Mouse (Mus musculus): ENCODE data around the gene Adamtsl4. TPM values are rescaled to one million over a fixed set of nuclear protein-coding genes. Genes with fewer than 3 reads are reported as not detected.
"Not testable (repeated sequence)": the region's sequence is repeated elsewhere in the genome, so short reads cannot be mapped to it uniquely, and the experiment has no call there.

Adamtsl4 gene
- polyA plus RNA-seq, 1 experiment from 2014 or later = 0.80 TPM

GRCm38 (mm10) chr3:95672861-95673706 is 14.6 kb downstream of the Adamtsl4 start:
- Histone ChIP-seq H3K27me3 (no peaks in the 10 kb centered on the region), H3K9me3 (replicated peaks) (no peaks in the 10 kb centered on the region), H3K36me3 (ENCODE audit: poor library complexity, severe bottlenecking) (peaks cover 41% of the 10 kb centered on the region), H3K9ac (peak overlapping the region; percentile 23; the same call in 1 of the 2 replicates), H3K27ac (no peak overlapping the region), H3K4me1 (peaks cover 22% of the 10 kb centered on the region), H3K4me2 (no peak overlapping the region), H3K4me3 (no peak overlapping the region)
- ATAC-seq = no peak
- WGBS = 58% methylated on average over 10 of the region's 10 CpGs

- H3K27me3 ChIP-seq = no peaks in the 10 kb centered on the region
- H3K4me3 ChIP-seq = no peak overlapping the region
- ATAC-seq = no peak
- H3K4me2 ChIP-seq = no peak overlapping the region
- WGBS = 58% methylated on average over 3 of the region's 3 CpGs
- H3K9ac ChIP-seq = no peak overlapping the region
- peaks cover 28% of the 10 kb centered on the region for H3K4me1 ChIP-seq
- no peaks in the 10 kb centered on the region for H3K9me3 ChIP-seq (replicated peaks)
- H3K27ac ChIP-seq = no peak overlapping the region
- peaks cover 40% of the 10 kb centered on the region for H3K36me3 ChIP-seq (ENCODE audit: poor library complexity, severe bottlenecking)
Measured at GRCm38 (mm10) chr3:95672461-95672860, 15.3 kb downstream of the Adamtsl4 start.

- H3K27ac ChIP-seq = no peak overlapping the region
- no peak for ATAC-seq
- WGBS = 90% methylated on average over 5 of the region's 5 CpGs
- no peak overlapping the region for H3K4me3 ChIP-seq
- no peaks in the 10 kb centered on the region for H3K27me3 ChIP-seq
- peaks cover 40% of the 10 kb centered on the region for H3K4me1 ChIP-seq
- H3K36me3 ChIP-seq (ENCODE audit: poor library complexity, severe bottlenecking) = peaks cover 34% of the 10 kb centered on the region
- no peak overlapping the region for H3K9ac ChIP-seq
- no peaks in the 10 kb centered on the region for H3K9me3 ChIP-seq (replicated peaks)
- no peak overlapping the region for H3K4me2 ChIP-seq
Measured at GRCm38 (mm10) chr3:95671201-95671600, 16.5 kb downstream of the Adamtsl4 start.

GRCm38 (mm10) chr3:95670419-95670818 is 17.3 kb downstream of the Adamtsl4 start:
- not testable (repeated sequence) for H3K4me2 ChIP-seq; H3K9me3 ChIP-seq (replicated peaks); H3K9ac ChIP-seq; ATAC-seq; H3K27ac ChIP-seq; H3K27me3 ChIP-seq; H3K4me3 ChIP-seq
- 97% methylated on average over 3 of the region's 3 CpGs for WGBS
- H3K4me1 ChIP-seq = peaks cover 42% of the 10 kb centered on the region
- H3K36me3 ChIP-seq (ENCODE audit: poor library complexity, severe bottlenecking) = peaks cover 35% of the 10 kb centered on the region

- Histone ChIP-seq H3K36me3 (ENCODE audit: poor library complexity, severe bottlenecking) (peaks cover 45% of the 10 kb centered on the region), H3K9me3 (replicated peaks) (no peaks in the 10 kb centered on the region), H3K9ac (no peak overlapping the region), H3K27ac (no peak overlapping the region), H3K4me2 (no peak overlapping the region), H3K4me3 (no peak overlapping the region), H3K27me3 (no peaks in the 10 kb centered on the region), H3K4me1 (peaks cover 40% of the 10 kb centered on the region)
- ATAC-seq = no peak
- 92% methylated on average over 3 of the region's 3 CpGs for WGBS
Measured at GRCm38 (mm10) chr3:95669309-95669665, 18.4 kb downstream of the Adamtsl4 start.

GRCm38 (mm10) chr3:95668589-95669308 is 19.0 kb downstream of the Adamtsl4 start:
- peaks cover 43% of the 10 kb centered on the region for H3K4me1 ChIP-seq
- no peaks in the 10 kb centered on the region for H3K9me3 ChIP-seq (replicated peaks)
- 83% methylated on average over 7 of the region's 7 CpGs for WGBS
- ATAC-seq = 0 out of 2 replicates have a peak, but pooled peaks have one; percentile 46
- H3K4me2 ChIP-seq = no peak overlapping the region; the same call in 1 of the 2 replicates
- no peaks in the 10 kb centered on the region for H3K27me3 ChIP-seq
- peak overlapping the region; percentile 87 for H3K27ac ChIP-seq
- H3K9ac ChIP-seq = no peak overlapping the region
- H3K4me3 ChIP-seq = no peak overlapping the region
- H3K36me3 ChIP-seq (ENCODE audit: poor library complexity, severe bottlenecking) = peaks cover 45% of the 10 kb centered on the region

- H3K9ac ChIP-seq = peak overlapping the region; percentile 43
- H3K9me3 ChIP-seq (replicated peaks) = no peaks in the 10 kb centered on the region
- no peaks in the 10 kb centered on the region for H3K27me3 ChIP-seq
- peaks cover 43% of the 10 kb centered on the region for H3K36me3 ChIP-seq (ENCODE audit: poor library complexity, severe bottlenecking)
- no peak overlapping the region for H3K4me3 ChIP-seq
- peak overlapping the region; percentile 27 for H3K4me2 ChIP-seq
- H3K27ac ChIP-seq = peak overlapping the region; percentile 87
- peak; percentile 80 for ATAC-seq
- peaks cover 44% of the 10 kb centered on the region for H3K4me1 ChIP-seq
- whole genome bisulfite sequencing = 17% methylated on average over 7 of the region's 7 CpGs
Measured at GRCm38 (mm10) chr3:95668026-95668425, 19.7 kb downstream of the Adamtsl4 start.

- H3K27me3 ChIP-seq = no peaks in the 10 kb centered on the region
- peak overlapping the region; percentile 87 for H3K27ac ChIP-seq
- peaks cover 50% of the 10 kb centered on the region for H3K4me1 ChIP-seq
- no peaks in the 10 kb centered on the region for H3K9me3 ChIP-seq (replicated peaks)
- peak overlapping the region; percentile 27 for H3K4me2 ChIP-seq
- H3K4me3 ChIP-seq = no peak overlapping the region
- peak; percentile 43; the same call in 1 of the 2 replicates for ATAC-seq
- 57% methylated on average over 4 of the region's 4 CpGs for WGBS
- H3K36me3 ChIP-seq (ENCODE audit: poor library complexity, severe bottlenecking) = peaks cover 43% of the 10 kb centered on the region
- H3K9ac ChIP-seq = peak overlapping the region; percentile 43
Measured at GRCm38 (mm10) chr3:95667521-95667920, 20.2 kb downstream of the Adamtsl4 start.

- Histone ChIP-seq H3K36me3 (ENCODE audit: poor library complexity, severe bottlenecking) (peaks cover 52% of the 10 kb centered on the region), H3K9me3 (replicated peaks) (no peaks in the 10 kb centered on the region), H3K4me3 (no peak overlapping the region), H3K9ac (no peak overlapping the region), H3K4me2 (no peak overlapping the region), H3K27me3 (no peaks in the 10 kb centered on the region), H3K27ac (no peak overlapping the region), H3K4me1 (peaks cover 61% of the 10 kb centered on the region)
- ATAC-seq = no peak
- 76% methylated on average over 6 of the region's 6 CpGs for WGBS
Measured at GRCm38 (mm10) chr3:95666124-95666844, 21.4 kb downstream of the Adamtsl4 start.

- no peaks in the 10 kb centered on the region for H3K27me3 ChIP-seq
- peaks cover 72% of the 10 kb centered on the region for H3K4me1 ChIP-seq
- no peak overlapping the region for H3K9ac ChIP-seq
- no peak overlapping the region for H3K4me2 ChIP-seq
- WGBS = 90% methylated on average over 4 of the region's 4 CpGs
- H3K4me3 ChIP-seq = no peak overlapping the region
- H3K27ac ChIP-seq = no peak overlapping the region
- H3K9me3 ChIP-seq (replicated peaks) = no peaks in the 10 kb centered on the region
- ATAC-seq = no peak
- peaks cover 57% of the 10 kb centered on the region for H3K36me3 ChIP-seq (ENCODE audit: poor library complexity, severe bottlenecking)
Measured at GRCm38 (mm10) chr3:95664940-95665352, 22.8 kb downstream of the Adamtsl4 start.

- ATAC-seq = no peak
- H3K4me2 ChIP-seq = no peak overlapping the region
- 90% methylated on average over 3 of the region's 3 CpGs for WGBS
- peaks cover 49% of the 10 kb centered on the region for H3K36me3 ChIP-seq (ENCODE audit: poor library complexity, severe bottlenecking)
- H3K4me1 ChIP-seq = peaks cover 72% of the 10 kb centered on the region
- no peak overlapping the region for H3K27ac ChIP-seq
- no peaks in the 10 kb centered on the region for H3K9me3 ChIP-seq (replicated peaks)
- H3K9ac ChIP-seq = no peak overlapping the region
- no peak overlapping the region for H3K4me3 ChIP-seq
- H3K27me3 ChIP-seq = no peaks in the 10 kb centered on the region
Measured at GRCm38 (mm10) chr3:95663969-95664608, 23.6 kb downstream of the Adamtsl4 start.
